Mouse (Mus musculus) small intestine, adult 2 months (tissue): Measurements from ENCODE around the gene Lcn3.

Source experiments
- CTCF ChIP-seq: fragments of 200-500 bp; IDR thresholded peaks from 2 replicates; pipeline ENCODE4 v1.5.1; 2012; ENCODE audit warnings: low read depth, mild to moderate bottlenecking, control low read depth, inconsistent platforms, low read length, moderate library complexity, mixed read lengths; ENCODE audit not compliant: insufficient replicate concordance, insufficient read length; ENCODE audit errors: extremely low read depth
- POLR2A ChIP-seq: fragments of 200-500 bp; IDR thresholded peaks from 2 replicates; pipeline ENCODE4 v1.6.1; 2012; ENCODE audit warnings: low read depth, mild to moderate bottlenecking, control low read depth, inconsistent platforms, low read length, moderate library complexity

- no peak for TF ChIP-seq CTCF
- TF ChIP-seq POLR2A: no peak
Measured at GRCm38 (mm10) chr2:25798065-25798464, 32.7 kb downstream of the Lcn3 start.
